Mouse (Mus musculus) left cerebral cortex, postnatal 4 days (tissue): ENCODE results near the gene Kif1c. TPM values are rescaled to one million over a fixed set of nuclear protein-coding genes. Genes with fewer than 3 reads are reported as not detected.

Experiments
- DNase-seq: peaks from one replicate; pipeline ENCODE4 v3.0.0-alpha.2; 2022
- intact Hi-C: fragments of 180-260 bp; cut with DNase I; formaldehyde crosslinking; loops from one replicate; pipeline ENCODE4 v1.15.1; 2025
- total RNA-seq, 2 experiments: library from RNA; stranded (reverse); gene quantifications; 2 replicates each; pipeline ENCODE4 v1.2.3; 2021

Kif1c gene
- total RNA-seq, 2 experiments from 2014 or later = 35.1 to 35.5 TPM

DNA sequence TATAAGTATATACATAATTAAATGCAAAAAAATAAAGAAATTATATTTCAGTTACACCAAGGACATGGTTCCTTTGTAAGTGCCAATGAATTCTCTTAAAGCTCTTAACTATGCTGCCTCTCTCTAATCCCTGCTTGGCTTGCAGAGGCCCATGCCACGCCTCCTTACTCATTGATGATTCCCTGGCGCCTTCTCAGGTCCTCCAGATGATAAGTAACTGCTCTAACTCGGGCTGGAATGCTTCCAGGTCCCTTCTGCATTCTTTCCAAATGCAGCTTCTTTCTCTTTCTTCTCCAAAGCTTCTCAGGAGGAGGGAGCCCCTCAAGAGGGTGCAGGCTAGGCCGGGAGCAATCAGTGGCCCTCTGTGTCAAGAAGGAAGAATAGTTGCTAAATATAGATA is 10.8 kb upstream of the Kif1c start:
- no peak for DNase-seq
- intact Hi-C loops = no loop called here

DNA sequence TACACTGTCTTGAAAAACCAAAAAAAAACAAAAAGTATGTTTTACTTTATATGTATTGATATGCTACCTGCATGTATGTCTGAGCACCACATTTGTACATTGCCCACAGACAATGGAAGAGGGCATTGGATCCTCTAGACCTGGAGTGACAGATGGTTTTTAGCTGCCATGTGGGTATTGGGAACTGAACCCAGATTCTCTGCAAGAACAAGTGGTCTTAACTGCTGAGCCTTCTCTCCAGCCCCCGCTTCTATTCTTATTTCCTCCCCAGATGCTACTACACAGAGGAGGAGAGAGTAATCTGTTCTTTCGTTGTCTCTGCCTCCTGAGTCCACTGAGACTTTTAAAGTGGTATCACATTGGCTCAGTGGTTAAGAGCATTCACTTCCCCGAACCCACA is 6.8 kb upstream of the Kif1c start:
- no peak for DNase-seq
- intact Hi-C loops = no loop called here

DNA sequence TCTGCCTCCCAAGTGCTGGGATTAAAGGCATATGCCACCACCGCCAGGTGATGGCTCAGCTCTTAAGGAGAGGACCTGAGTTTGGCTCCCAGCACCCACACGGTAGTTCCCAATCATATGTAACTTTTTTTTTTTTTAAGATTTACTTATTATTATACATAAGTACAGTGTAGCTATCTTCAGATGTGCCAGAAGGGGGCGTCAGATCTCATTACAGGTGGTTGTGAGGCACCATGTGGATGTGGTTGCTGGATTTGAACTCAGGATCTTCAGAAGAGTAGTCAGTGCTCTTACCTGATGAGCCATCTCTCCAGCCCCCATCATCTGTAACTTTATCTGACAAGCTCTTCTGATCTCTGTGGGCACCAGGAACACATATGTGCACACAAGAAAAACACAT is 3.0 kb upstream of the Kif1c start:
- no peak for DNase-seq
- intact Hi-C loops = no loop called here

DNA sequence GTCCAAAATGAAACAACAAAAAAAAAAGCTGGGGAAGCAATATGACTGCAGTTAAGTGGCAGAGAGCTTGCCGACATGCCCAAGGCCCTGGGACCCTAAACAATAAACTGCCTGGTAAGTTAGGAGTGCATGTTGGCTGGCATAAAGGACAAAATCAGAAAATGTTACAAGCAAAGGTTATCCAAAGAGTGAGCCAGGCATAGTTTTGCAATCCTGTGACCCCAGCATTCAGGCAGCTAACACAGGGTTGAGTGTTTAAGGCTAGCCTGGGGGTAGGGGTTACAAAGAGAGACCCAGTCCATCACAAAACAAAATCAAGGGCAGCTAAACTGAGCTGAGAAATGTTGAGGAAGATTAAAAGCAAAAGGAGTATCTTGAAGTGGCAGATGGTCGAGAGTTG is 1.3 kb upstream of the Kif1c start:
- intact Hi-C loops = no loop called here
- no peak for DNase-seq

DNA sequence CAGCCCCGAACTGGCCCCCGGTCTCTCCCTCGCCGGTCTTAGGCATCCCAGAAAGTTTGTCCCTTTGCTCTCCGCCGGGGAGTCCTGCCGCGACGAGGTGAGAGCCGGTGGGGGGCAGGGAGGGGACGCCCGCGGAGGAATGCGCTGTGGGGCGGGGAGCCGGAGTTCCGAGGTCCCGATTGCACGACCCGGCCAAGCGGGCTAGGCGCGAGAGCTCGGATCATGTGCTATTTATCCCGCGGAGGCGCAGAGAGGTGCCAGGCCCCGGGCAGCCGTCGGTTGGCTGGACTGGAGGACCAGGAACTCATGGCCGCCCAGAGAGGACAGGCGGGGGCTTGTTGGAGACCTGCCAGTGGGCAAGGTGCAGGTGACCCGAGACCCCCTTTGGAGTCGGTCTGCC is 265 bp downstream of the Kif1c start:
- DNase-seq = peak; percentile 59
- intact Hi-C loops = no loop called here

DNA sequence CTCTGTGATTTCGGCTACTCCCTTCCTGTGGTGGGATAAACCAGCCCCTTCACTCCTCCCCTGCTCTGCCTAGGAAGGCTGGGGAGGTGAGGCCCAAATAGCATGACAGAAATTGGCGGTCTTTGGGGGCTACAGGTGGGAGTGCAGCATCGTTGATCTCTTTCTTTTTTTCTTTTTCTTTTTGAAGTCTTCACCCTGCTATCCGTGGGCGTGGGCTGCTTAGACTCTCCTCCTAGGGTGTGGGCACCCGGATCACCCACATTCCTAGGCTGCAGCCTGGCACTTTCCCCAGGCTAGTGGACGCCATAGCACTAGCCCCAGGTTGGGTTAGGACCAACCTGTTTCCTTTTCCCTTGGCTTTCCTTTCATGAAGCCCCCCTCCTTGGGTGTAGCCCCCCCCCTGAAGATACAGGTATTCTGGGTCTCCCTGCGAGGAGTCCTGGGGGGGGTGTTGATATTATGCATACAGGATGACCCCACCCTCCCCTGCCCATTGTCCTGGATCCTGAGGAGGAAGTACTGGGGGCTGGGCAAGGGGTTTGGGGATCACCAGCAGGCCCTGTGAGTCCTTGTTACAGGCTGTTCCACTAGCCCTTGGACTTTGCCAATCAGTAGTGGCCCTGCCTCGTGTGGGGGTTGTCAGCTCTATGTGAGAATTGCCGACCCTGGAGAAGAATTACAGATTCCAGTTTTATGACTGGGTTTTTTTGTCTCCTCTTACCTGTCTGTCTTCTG is 1.0 kb downstream of the Kif1c start:
- intact Hi-C loops = no loop called here
- DNase-seq = no peak

DNA sequence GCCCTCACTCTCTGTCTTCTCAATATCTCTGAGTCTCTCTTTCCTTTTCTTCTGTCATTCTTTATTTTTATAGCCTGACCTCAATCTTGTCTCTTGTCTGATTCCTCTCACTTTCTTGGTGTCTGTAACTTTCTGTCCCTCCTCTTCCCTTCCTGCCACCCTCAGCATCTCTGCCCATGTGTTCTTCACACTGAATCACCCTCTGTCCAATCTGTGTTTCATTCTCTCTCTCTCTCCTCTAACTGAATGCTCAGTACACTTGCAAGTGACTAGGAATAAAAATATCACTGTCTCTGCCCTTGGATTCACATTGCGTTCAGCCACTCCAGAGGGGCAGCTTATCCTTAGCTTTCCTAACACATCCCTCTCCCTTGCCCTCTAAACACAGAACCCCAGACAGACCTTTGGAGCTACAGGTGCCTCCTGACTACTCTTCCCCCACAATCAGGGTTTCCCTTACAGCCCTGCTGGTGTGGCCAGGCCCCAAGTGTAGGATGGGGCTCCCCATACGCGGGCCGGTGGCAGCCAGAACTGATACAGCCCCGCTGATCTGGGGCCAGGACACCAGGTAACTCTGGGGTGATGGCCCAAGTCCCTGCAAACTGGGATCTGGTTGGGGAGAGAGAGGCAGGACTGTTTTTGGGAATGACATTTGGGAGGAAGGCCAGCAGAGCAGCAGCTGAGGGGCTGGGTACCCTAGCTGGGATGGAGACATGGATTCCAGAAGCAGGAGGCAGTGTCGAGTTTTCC is 1.8 kb downstream of the Kif1c start:
- no peak for DNase-seq
- intact Hi-C loops = no loop called here

DNA sequence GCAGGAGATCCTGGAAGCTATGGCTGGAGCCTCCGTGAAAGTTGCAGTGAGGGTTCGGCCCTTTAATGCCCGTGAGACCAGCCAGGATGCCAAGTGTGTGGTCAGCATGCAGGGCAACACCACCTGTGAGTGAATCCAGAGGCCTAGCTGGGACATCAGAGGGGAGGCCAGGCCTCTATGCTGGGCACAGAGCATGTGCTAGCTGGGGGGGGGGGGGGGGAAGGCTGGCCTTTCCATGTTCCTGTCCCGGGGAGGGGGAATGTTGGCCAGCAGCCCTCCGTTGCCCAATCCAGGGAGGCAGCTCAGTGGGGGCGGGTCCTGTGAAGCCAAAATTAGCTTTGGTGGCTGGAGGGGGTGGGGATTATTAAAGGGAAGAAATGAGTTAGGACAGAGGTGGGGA is 2.4 kb downstream of the Kif1c start:
- DNase-seq = no peak
- intact Hi-C loops = no loop called here

DNA sequence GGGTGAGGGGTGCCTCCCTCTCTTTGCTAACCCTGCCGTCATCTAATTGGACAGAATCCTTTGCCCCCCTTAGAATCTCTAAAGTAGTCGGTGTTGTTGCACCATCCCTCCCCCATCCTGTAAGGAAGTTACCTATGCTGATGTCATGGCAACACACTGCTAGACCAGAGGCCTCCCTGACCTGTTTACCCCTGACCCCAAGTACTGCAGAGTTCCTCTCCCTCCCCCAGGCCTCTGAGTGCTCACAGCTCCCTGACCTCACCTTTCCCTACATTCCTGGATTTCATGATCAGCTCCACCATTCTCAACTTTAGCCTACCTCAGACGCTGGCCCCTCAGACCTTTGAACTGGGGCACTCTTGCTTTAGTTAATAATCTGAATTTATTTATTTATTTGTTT is 5.8 kb downstream of the Kif1c start:
- intact Hi-C loops = no loop called here
- no peak for DNase-seq

DNA sequence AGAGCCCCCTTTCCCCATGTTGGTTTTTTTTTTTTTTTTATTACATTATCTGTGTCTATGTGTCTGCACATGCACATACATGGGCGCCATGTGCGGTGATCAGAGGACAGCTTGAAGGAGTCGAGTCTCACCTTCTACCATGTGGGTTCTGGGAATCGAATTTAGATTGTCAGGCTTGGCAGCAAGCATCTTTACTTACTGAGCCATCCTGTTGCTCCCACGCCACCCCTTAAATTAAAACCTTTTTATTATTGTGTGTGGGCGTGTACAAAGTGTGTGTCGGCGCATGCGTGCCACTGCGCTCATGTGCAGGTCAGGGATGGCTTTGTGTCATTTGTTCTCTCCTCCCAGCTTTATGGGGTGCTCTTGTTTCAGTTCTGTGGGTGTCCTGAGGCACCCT is 10.7 kb downstream of the Kif1c start:
- no peak for DNase-seq
- intact Hi-C loops = no loop called here

DNA sequence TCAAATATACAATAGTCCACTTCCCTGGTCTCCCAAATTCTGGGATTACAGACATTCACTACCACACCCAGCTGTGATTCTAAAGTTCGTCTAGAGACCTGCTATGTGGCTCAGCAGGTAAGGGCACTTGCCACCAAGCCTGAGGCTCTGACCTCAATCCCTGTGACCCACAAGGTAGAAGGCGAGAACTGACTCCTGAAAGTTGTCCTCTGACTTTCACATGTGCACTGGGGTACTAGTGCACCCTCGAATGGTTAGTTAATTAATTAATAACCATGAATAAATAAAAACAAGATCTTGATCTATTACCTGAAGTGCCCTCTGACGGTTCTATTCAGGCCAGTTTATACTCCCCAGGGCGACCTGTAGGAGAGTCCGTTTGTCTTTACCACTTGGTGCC is 12.9 kb downstream of the Kif1c start:
- intact Hi-C loops = no loop called here

DNA sequence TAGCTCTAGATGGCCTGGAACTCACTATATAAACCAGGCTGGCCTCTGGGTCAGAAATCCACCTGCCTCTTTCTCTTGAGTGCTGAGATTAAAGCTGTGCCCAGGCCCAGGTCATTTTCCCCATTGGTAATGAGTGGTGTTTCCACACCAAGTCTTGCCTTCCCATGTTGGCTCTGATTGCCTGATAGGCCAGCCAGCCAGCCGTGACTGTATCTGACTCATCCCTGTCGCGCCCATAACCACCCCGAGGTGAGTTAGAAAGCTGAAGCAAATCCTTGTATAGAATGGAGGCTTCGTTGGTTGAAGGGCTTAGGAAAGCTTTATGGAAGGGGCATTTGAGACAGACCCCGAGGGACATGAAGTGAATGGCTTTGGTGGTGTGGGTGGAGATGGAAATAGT is 15.5 kb downstream of the Kif1c start:
- DNase-seq = no peak
- intact Hi-C loops = no loop called here

More for the DNA sequence above, 12.9 kb downstream of the Kif1c start:
- no peak for DNase-seq

DNA sequence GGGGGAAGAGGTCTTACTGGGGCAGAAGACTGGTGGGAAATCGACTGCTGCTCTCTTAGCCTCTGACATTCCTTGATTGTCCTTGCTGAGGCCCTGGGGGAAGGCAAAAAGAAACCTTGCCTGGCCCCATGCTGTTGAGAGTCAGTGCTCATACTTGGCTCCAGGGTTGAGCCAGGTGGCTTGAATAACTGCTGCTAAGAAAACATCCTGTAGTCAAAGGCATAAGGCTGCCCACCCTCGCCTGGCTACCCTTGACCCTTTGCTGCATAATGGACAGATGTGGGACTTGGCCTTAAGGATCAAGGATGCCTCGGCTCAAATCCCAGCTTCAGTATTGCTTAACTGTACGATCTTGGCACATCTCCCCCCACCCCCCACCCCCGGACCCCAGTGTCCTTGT is 18.1 kb downstream of the Kif1c start:
- no peak for DNase-seq
- intact Hi-C loops = no loop called here

DNA sequence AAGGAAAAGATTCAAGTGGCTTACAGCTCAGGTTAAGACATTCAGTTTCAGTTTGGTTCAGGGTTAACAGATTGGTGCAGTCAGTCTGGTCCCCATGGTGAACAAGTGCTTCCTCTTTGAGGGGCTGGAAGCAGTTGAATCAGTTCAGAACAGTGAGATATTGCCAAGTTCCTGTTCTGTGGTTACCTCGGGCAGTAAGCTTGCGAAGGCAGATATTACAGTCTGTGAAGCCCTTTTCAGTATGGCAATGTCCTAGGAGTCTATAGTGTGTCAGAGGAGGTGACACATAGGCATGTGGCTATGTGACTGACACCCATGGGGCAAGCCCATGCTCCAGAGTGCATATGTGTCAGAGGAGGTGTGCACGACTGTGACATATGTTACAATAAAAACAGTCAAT is 20.2 kb downstream of the Kif1c start:
- intact Hi-C loops = no loop called here

DNA sequence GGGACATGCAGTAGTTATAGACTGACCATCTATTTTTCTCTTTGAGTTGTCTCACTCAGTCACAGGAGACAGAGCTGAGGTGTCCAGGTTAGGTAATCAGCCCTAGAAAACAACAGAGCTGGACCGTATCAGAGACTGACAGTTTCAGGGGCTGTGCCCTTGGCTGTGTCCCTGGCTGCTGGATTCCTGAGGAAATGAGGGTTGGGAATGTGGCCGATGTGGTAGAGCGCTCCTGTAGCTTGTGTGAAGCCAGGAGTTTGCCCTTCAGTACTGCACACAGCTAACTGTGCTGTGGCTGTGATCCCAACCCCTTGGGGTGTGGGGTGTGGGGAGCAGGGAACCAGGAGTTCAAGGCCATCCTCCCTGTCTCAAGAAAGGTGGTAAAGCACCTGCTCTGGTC is 20.7 kb downstream of the Kif1c start:
- DNase-seq = no peak
- intact Hi-C loops = no loop called here

More for the DNA sequence above, 20.2 kb downstream of the Kif1c start:
- no peak for DNase-seq

DNA sequence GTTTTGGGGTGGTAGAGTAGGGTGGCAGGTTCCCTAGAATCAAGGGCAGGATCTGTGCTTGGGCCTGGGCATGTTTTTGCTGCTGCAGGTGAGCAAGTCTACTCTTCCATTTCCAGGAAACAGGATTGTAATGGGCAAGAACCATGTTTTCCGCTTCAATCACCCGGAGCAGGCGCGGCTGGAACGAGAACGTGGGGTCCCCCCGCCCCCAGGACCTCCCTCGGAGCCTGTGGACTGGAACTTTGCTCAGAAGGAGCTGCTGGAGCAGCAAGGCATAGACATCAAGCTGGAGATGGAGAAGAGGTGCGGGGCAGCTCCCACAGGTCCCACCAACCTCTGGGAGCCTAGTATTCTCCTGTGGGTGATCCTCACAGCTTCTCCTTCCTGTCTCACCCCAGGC is 24.4 kb downstream of the Kif1c start:
- intact Hi-C loops = no loop called here
- DNase-seq = no peak

DNA sequence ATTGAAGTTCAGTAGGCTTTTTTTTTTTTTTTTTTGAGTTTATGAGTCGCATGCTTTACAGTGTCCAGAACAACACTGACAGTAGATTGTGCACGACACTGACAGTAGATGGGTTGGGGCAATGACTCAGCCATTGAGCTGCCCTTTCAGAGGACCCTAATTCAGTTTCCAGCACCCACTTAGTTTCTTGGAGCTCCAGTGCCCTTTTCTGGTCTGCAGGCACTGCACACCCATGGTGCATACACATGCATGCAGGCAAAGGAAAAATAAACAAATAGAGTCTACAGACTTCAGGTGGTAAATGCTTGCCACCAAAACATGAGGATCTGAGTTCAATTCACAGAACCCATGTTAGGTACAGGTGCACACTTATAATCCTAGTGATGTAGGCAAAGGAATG is 26.2 kb downstream of the Kif1c start:
- intact Hi-C loops = no loop called here
- DNase-seq = no peak

DNA sequence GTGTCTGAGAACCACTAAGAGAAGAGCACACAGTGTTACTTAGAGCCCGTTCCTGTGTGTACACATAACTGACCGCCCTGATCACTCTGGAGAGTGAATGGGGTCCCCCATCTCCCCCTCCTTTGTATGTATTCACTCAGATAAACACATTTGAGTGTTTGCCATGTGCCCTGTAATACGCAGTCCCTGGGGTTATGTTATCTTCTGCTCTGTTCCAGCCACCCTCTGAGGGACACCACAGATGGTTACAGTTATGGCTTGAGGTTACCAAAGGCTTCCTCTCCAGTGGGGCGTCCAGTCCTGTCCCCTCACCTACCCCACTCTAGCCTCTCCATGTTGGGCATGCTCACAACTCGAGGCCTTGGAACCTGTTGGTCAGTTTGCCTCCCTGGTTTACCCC is 27.0 kb downstream of the Kif1c start:
- intact Hi-C loops = no loop called here
- no peak for DNase-seq

DNA sequence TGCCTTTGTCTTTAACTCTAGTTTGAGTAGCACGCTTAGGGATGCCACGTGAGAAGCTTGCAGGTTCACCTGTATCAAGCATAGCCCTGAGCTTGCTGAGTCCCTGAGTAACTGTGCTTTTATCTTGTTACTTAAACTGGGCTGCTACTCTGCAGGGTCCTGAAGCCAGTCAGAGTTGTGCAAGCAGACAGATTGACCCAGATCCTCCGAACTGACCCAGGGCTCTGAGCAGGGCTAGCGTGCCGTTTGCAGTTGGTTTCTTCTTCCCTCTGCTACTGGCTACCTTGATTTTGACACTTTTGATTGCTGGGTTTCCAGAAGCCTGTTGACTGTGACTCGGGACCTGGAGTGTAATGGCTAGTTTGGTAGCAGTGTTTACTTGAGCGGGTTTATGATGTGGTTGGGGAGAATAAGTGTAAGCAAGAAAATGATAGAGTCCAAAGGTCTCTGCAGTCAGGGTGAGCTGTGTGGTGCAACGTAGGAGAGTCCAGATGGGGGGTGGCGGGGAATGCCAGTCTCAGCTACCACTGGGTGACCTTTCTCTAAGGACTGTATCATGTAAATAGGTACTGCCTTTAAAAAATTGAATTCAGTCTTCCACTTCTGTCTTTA is 30.2 kb downstream of the Kif1c start:
- intact Hi-C loops = no loop called here

DNA sequence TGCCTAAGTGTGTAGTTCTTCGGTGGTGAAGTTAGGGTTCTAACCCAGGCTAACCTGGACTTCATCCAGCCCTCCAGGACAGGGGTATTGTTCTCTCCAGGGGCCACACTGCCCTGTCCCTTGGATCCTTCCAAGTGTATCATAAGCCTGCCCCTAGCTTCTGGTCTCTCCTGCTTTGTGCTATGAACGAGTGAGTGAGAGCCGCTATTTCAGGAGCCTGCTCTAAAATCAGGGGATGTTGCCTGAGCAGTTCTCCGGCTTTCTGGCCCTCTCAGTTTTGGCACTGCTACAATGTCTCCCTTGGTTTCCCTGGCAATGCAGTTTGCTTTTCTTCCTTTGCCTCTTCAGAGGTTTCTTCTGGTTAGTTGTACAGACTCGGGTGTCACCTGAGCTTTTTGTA is 30.8 kb downstream of the Kif1c start:
- DNase-seq = peak; percentile 16
- intact Hi-C loops = no loop called here

More for the DNA sequence above, 30.2 kb downstream of the Kif1c start:
- DNase-seq = no peak

DNA sequence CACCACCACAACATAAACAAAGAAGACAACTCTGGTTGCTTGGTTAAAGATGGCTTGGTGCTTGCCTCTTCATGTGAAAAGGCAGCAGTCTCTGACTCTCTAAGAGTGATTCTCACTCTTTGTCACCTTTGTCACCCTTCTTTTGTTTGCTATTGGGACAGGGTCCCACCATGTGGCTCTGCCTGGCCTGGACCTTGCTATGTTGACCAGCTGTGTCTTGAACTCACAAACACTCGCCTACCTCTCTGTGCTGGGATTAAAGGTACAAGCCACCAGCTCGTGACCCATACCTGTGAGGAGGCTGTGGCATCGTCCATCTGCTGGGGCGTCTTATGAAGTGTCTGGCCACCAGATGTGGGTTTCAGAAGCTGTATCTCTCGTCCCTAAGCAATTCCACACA is 32.9 kb downstream of the Kif1c start:
- DNase-seq = no peak
- intact Hi-C loops = no loop called here

DNA sequence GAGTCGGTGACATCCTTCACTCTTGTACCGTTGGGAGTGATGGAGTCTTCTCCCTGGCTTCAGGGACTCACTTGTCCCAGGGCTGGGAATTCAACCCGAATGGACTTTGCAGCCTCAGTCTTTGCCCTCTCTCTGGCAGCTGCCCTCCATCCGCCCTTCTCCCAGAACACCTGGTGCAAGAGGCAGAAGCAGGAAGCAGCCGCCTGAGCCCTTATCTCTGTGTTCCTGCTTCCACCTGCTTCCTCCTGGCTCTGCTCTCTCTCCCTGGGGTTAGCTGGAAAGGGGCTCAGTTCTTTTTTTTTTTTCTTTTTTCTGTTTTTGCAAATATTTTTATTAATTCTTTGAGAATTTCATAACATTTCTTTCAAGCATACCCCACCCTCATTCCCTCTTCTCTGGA is 37.4 kb downstream of the Kif1c start:
- intact Hi-C loops = no loop called here
- DNase-seq = no peak
